Mouse (Mus musculus): ENCODE results near the gene Wdr72. TPM values are rescaled to one million over a fixed set of nuclear protein-coding genes. Genes with fewer than 3 reads are reported as not detected.

Wdr72 gene
- total RNA-seq, 1 experiment, result 0.18 TPM

DNA sequence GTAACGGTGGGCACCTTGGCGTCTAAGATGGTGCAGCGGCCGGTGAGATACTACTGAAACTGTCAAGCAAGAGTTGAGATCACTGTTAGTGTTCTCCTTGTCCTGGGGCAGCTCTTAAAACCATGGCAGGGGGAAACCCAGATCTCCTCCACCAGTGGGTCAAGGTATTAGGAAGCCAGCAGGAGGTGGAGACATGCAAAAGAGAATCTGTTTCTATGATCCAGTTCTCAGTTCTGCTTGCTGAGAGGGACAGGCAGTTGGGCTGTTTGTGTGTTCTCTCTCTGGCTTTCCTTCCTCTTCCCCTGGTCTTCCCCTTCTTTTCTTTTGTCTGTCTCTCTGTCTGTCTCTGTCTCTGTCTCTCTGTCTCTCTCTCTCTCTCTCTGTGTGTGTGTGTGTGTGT, 35.0 kb downstream of the Wdr72 start:
- TF ChIP-seq ZNF384 (IDR thresholded peaks at IDR 0.05; ENCODE audit: low read depth, low read length) (no peak), CHD2 (IDR thresholded peaks at IDR 0.05; ENCODE audit: low read depth, low read length) (no peak), HCFC1 (IDR thresholded peaks at IDR 0.05; ENCODE audit: borderline replicate concordance, insufficient read depth, low read length) (no peak), ZC3H11A (IDR thresholded peaks at IDR 0.05; ENCODE audit: borderline replicate concordance, low read depth, low read length) (no peak), MAFK (IDR thresholded peaks at IDR 0.05; ENCODE audit: insufficient read depth, low read depth, low read length) (no peak)
- H3K27ac ChIP-seq (ENCODE audit: insufficient read depth, low read depth, low read length, poor library complexity, severe bottlenecking), result no peak overlapping the region
- in situ Hi-C loops (cut with MboI; ENCODE audit: low sequenced_read_pairs in 2 of 2, unreplicated experiment in 2 of 2), result loop anchor here in 1 of 2 experiments (25.0 kb wide), 1 partner anchor 717 kb away; the partner anchor contains the start of gene Onecut1
- no peaks in the 10 kb centered on the region for H3K36me3 ChIP-seq (ENCODE audit: control insufficient read depth, insufficient read depth, low read length, poor library complexity, severe bottlenecking)
- DNase-seq (ENCODE audit: low read depth, low spot score), result no peak
- H3K9me3 ChIP-seq (ENCODE audit: control insufficient read depth, insufficient read depth, low read depth, low read length), result no peaks in the 10 kb centered on the region
- no peak overlapping the region for H3K4me3 ChIP-seq (ENCODE audit: insufficient read depth in 1 of 2, low read depth in 1 of 2, low read length in 2 of 2, poor library complexity in 1 of 2, severe bottlenecking in 1 of 2)
- H3K9ac ChIP-seq (ENCODE audit: insufficient read depth, low read depth, low read length, poor library complexity, severe bottlenecking), result no peak overlapping the region
- no peaks in the 10 kb centered on the region for H3K4me1 ChIP-seq (ENCODE audit: control insufficient read depth in 2 of 2, insufficient read depth in 2 of 2, low read length in 2 of 2, poor library complexity in 1 of 2)

DNA sequence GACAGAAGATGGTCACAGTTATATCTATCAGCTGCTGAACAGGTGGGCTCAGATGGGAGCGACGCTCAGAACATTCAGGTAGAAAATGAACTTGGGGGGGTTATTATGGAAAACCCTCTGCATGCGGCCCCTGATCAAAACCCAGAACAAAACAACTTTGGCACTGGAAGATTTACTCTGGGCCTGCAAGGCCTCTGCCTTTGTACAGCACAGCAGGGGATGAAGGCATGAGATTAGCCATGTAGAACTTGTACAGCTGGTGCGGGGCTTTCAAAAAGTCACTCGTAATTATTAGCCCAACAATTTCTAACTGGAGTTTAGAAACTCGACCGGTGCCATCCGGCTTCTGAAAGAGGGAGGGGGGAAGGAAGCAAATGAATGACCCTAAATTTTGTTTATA, 38.1 kb downstream of the Wdr72 start:
- Histone ChIP-seq H3K4me3 (ENCODE audit: insufficient read depth in 1 of 2, low read depth in 1 of 2, low read length in 2 of 2, poor library complexity in 1 of 2, severe bottlenecking in 1 of 2) (no peak overlapping the region), H3K27ac (ENCODE audit: insufficient read depth, low read depth, low read length, poor library complexity, severe bottlenecking) (no peak overlapping the region), H3K4me1 (ENCODE audit: control insufficient read depth in 2 of 2, insufficient read depth in 2 of 2, low read length in 2 of 2, poor library complexity in 1 of 2) (no peaks in the 10 kb centered on the region), H3K9ac (ENCODE audit: insufficient read depth, low read depth, low read length, poor library complexity, severe bottlenecking) (no peak overlapping the region), H3K9me3 (ENCODE audit: control insufficient read depth, insufficient read depth, low read depth, low read length) (no peaks in the 10 kb centered on the region), H3K36me3 (ENCODE audit: control insufficient read depth, insufficient read depth, low read length, poor library complexity, severe bottlenecking) (no peaks in the 10 kb centered on the region)
- no peak for TF ChIP-seq ZNF384 (IDR thresholded peaks at IDR 0.05; ENCODE audit: low read depth, low read length)
- TF ChIP-seq ZC3H11A (IDR thresholded peaks at IDR 0.05; ENCODE audit: borderline replicate concordance, low read depth, low read length), result no peak
- no peak for TF ChIP-seq CHD2 (IDR thresholded peaks at IDR 0.05; ENCODE audit: low read depth, low read length)
- no peak for TF ChIP-seq MAFK (IDR thresholded peaks at IDR 0.05; ENCODE audit: insufficient read depth, low read depth, low read length)
- TF ChIP-seq HCFC1 (IDR thresholded peaks at IDR 0.05; ENCODE audit: borderline replicate concordance, insufficient read depth, low read length), result no peak
- in situ Hi-C loops (cut with MboI; ENCODE audit: low sequenced_read_pairs in 2 of 2, unreplicated experiment in 2 of 2), result loop anchor here in 1 of 2 experiments (25.0 kb wide), 1 partner anchor 714 kb away; the partner anchor contains the start of gene Onecut1
- no peak for DNase-seq (ENCODE audit: low read depth, low spot score)

DNA sequence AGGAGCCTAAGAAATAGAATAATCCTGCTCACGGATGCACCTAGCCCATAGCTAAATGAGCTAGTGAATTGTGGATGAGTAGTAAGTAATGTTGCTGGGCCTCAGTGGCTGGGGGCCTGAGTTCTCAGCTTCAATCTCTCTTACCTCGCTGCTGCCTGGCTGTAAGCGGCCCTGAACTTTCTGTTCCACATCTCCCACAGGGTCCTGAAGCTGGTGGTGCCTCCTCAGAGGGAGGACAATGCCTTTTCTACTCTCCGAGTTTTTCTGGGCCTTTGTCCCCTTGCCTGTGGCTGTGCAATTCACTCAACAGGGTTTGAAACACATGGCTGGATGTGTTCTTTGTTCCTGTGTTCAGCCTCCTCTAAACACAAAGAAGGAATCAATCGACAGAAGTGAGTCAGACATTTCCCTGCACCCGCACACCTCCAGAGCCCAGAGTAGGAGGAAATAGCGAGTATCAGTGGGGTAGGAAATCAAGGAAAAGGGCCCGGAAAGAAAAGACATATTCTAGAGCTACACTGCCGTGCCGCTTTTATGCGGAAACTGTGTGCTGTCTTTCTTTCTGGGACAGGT, 50.3 kb downstream of the Wdr72 start:
- TF ChIP-seq MAFK (IDR thresholded peaks at IDR 0.05; ENCODE audit: insufficient read depth, low read depth, low read length), result no peak
- TF ChIP-seq ZC3H11A (IDR thresholded peaks at IDR 0.05; ENCODE audit: borderline replicate concordance, low read depth, low read length), result no peak
- no peak for TF ChIP-seq HCFC1 (IDR thresholded peaks at IDR 0.05; ENCODE audit: borderline replicate concordance, insufficient read depth, low read length)
- TF ChIP-seq ZNF384 (IDR thresholded peaks at IDR 0.05; ENCODE audit: low read depth, low read length), result no peak
- no peak for TF ChIP-seq CHD2 (IDR thresholded peaks at IDR 0.05; ENCODE audit: low read depth, low read length)
- no peaks in the 10 kb centered on the region for H3K36me3 ChIP-seq (ENCODE audit: control insufficient read depth, insufficient read depth, low read length, poor library complexity, severe bottlenecking)
- H3K9ac ChIP-seq (ENCODE audit: insufficient read depth, low read depth, low read length, poor library complexity, severe bottlenecking), result no peak overlapping the region
- H3K4me3 ChIP-seq (ENCODE audit: insufficient read depth in 1 of 2, low read depth in 1 of 2, low read length in 2 of 2, poor library complexity in 1 of 2, severe bottlenecking in 1 of 2), result no peak overlapping the region
- H3K9me3 ChIP-seq (ENCODE audit: control insufficient read depth, insufficient read depth, low read depth, low read length), result no peaks in the 10 kb centered on the region
- in situ Hi-C loops (cut with MboI; ENCODE audit: low sequenced_read_pairs in 2 of 2, unreplicated experiment in 2 of 2), result no loop called here
- DNase-seq (ENCODE audit: low read depth, low spot score), result no peak
- no peak overlapping the region for H3K27ac ChIP-seq (ENCODE audit: insufficient read depth, low read depth, low read length, poor library complexity, severe bottlenecking)
- H3K4me1 ChIP-seq (ENCODE audit: control insufficient read depth in 2 of 2, insufficient read depth in 2 of 2, low read length in 2 of 2, poor library complexity in 1 of 2), result no peaks in the 10 kb centered on the region

DNA sequence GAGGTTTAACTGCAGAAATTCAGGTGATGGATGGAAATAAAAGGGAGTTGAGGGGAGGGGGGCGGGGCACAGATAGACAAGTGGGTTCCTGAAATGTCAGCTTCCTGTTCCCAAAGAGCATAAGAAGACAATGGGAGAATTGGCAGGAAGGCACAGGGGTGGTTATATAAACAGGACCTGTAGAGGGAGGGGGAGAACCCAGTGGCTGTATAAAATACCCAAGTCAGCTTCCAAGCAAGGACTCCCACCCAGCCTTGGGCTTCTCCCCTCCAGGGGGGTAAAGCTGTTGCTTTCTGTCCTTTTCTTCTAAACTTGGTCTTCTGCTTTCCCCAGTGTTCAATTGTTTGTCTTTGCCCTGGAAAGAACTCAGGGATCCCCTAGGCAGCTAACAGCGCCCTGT, 55.5 kb downstream of the Wdr72 start:
- no peaks in the 10 kb centered on the region for H3K4me1 ChIP-seq (ENCODE audit: control insufficient read depth in 2 of 2, insufficient read depth in 2 of 2, low read length in 2 of 2, poor library complexity in 1 of 2)
- H3K9me3 ChIP-seq (ENCODE audit: control insufficient read depth, insufficient read depth, low read depth, low read length), result no peaks in the 10 kb centered on the region
- no peak overlapping the region for H3K4me3 ChIP-seq (ENCODE audit: insufficient read depth in 1 of 2, low read depth in 1 of 2, low read length in 2 of 2, poor library complexity in 1 of 2, severe bottlenecking in 1 of 2)
- H3K36me3 ChIP-seq (ENCODE audit: control insufficient read depth, insufficient read depth, low read length, poor library complexity, severe bottlenecking), result no peaks in the 10 kb centered on the region
- TF ChIP-seq HCFC1 (IDR thresholded peaks at IDR 0.05; ENCODE audit: borderline replicate concordance, insufficient read depth, low read length) (no peak), ZNF384 (IDR thresholded peaks at IDR 0.05; ENCODE audit: low read depth, low read length) (no peak), CHD2 (IDR thresholded peaks at IDR 0.05; ENCODE audit: low read depth, low read length) (no peak), MAFK (IDR thresholded peaks at IDR 0.05; ENCODE audit: insufficient read depth, low read depth, low read length) (no peak)
- no peak overlapping the region for H3K27ac ChIP-seq (ENCODE audit: insufficient read depth, low read depth, low read length, poor library complexity, severe bottlenecking)
- in situ Hi-C loops (cut with MboI; ENCODE audit: low sequenced_read_pairs in 2 of 2, unreplicated experiment in 2 of 2), result no loop called here
- no peak for DNase-seq (ENCODE audit: low read depth, low spot score)
- H3K9ac ChIP-seq (ENCODE audit: insufficient read depth, low read depth, low read length, poor library complexity, severe bottlenecking), result no peak overlapping the region
